Mouse (Mus musculus) heart, postnatal 0 days (tissue): ENCODE measurements around the gene Abca9.

Experiments
- CTCF ChIP-seq: IDR thresholded peaks from 2 replicates; pipeline ENCODE4 v1.5.1; 2016; ENCODE audit warnings: antibody characterized with exemption, control low read depth, low read depth
- EP300 ChIP-seq: IDR thresholded peaks from 2 replicates; pipeline ENCODE4 v1.6.1; 2016; ENCODE audit warnings: antibody characterized with exemption, low read depth

DNA sequence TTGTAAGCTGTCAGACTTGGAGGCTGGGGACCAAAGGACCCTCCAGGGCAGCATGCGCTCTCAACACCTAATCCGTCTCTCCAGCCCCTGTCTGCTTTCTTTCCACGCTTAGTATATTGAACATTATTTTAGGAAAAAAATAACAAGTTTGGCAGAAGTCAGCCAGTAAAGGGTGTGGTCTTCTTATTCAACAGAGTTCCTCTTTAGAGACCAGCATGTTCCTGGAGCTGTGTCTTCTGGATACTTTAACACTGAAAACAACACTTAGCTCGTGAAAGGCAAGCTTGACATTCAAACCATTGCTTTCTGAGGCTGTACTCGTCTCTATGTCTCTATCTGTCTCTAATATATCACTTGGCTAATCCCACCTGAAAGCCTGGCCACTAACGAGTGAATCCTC lies 10.9 kb downstream of the Abca9 start:
- TF ChIP-seq EP300 (no peak), CTCF (no peak)
